Mouse (Mus musculus) bone marrow, adult 2 months (tissue): Measurements from ENCODE around the gene Mysm1. TPM values are rescaled to one million over a fixed set of nuclear protein-coding genes. Genes with fewer than 3 reads are reported as not detected.

ENCODE experiments used
- H3K27ac ChIP-seq: fragments of 200-500 bp; 2 replicates; pipeline ENCODE4 v1.5.1; 2012; ENCODE audit warnings: low read depth, mild to moderate bottlenecking, control low read depth, inconsistent platforms, low read length; ENCODE audit not compliant: control insufficient read depth, poor library complexity, insufficient read depth
- H3K4me1 ChIP-seq: fragments of 200-500 bp; 2 replicates; pipeline ENCODE4 v1.6.1; 2011; ENCODE audit warnings: low read length; ENCODE audit not compliant: control insufficient read depth, insufficient read depth
- H3K4me3 ChIP-seq: fragments of 200-500 bp; replicated peaks from 2 replicates; pipeline ENCODE3; 2011; ENCODE audit warnings: mild to moderate bottlenecking, low read depth, low read length, control low read depth; ENCODE audit not compliant: control insufficient read depth
- CTCF ChIP-seq: fragments of 200-500 bp; IDR thresholded peaks from 2 replicates; pipeline ENCODE4 v1.5.1; 2011; ENCODE audit warnings: low read length, control low read depth; ENCODE audit not compliant: control insufficient read depth, insufficient read depth
- POLR2A ChIP-seq: fragments of 200-500 bp; IDR thresholded peaks from 2 replicates; pipeline ENCODE4 v1.6.1; 2011; ENCODE audit warnings: low read depth, mild to moderate bottlenecking, control low read depth, low read length, borderline replicate concordance; ENCODE audit not compliant: control insufficient read depth
- WGBS: fragments of 180-500 bp; shearing (Covaris S2); methylation state at CpG from one replicate; pipeline ENCODE4 v1.1.7; 2018; 5-methylcytosine and 5-hydroxymethylcytosine counted together
- polyA plus RNA-seq: library from polyadenylated mRNA; stranded (reverse); fragments of >200 nt; gene quantifications from 2 replicates; pipeline ENCODE4 v1.2.4, GENCODE M21; 2011; ENCODE audit warnings: low replicate concordance; ENCODE audit not compliant: missing spikeins, insufficient read depth, insufficient read length

Gene Mysm1
- polyA plus RNA-seq, 1 experiment = 15.6 TPM

GRCm38 (mm10) chr4:94900744-94901143, 78.2 kb downstream of the Mysm1 start:
- no peak overlapping the region for H3K27ac ChIP-seq
- TF ChIP-seq CTCF (no peak), POLR2A (no peak)
- no peak overlapping the region for H3K4me3 ChIP-seq
- WGBS = 13% methylated on average over 2 of the region's 2 CpGs
- H3K4me1 ChIP-seq = no peaks in the 10 kb centered on the region

Other genes starting within 250 kb of the Mysm1 start
- 0.97 and 2.0 TPM in 2 replicates for gene Tek, start 239.8 kb downstream of the Mysm1 start, polyA plus RNA-seq
- gene Eqtn, start 50.3 kb downstream of the Mysm1 start, polyA plus RNA-seq = not detected in 2 replicates
- gene Jun, start 73.1 kb upstream of the Mysm1 start, polyA plus RNA-seq = 2.0 and 6.9 TPM in 2 replicates